Mouse (Mus musculus): ENCODE measurements at regions not wholly inside any gene's neighbourhood (a gene's known extent, or its start where the extent isn't known, plus 50 kb on each side); places are given as distances from the start of the nearest gene placed in this dataset.

DNA sequence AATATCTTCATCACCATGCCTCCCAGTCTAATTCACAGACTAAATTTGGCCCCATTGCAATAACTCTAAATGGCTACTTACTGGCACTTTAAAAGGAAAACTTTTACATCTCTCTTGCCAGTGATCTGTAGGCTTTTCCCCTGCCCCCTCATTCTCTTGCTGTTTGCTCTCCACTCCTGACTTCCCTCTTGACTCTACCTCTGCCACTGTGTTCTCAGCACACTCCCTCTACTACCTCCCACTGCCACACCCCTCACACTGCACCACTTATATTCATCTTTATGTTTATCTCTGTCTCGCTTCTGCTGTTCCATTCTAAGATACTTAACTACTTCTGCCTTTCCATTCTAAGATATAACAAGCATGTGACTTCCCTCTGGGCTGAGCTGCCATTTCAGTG, 141.4 kb upstream of the Rnf32 start:
- Histone ChIP-seq H3K27ac (ENCODE audit: insufficient read depth, low read depth, low read length) (no peak overlapping the region), H3K4me1 (ENCODE audit: control insufficient read depth, insufficient read depth, low read length) (no peaks in the 10 kb centered on the region), H3K4me3 (ENCODE audit: insufficient read depth, low read depth, low read length) (no peak overlapping the region)
- no peak for TF ChIP-seq POLR2A (IDR thresholded peaks at IDR 0.05; ENCODE audit: insufficient read depth, low read depth, low read length)
- TF ChIP-seq CTCF (IDR thresholded peaks at IDR 0.05; ENCODE audit: insufficient read depth, low read depth, low read length) = no peak
- WGBS = 91% methylated on average over 1 of the region's 1 CpGs

DNA sequence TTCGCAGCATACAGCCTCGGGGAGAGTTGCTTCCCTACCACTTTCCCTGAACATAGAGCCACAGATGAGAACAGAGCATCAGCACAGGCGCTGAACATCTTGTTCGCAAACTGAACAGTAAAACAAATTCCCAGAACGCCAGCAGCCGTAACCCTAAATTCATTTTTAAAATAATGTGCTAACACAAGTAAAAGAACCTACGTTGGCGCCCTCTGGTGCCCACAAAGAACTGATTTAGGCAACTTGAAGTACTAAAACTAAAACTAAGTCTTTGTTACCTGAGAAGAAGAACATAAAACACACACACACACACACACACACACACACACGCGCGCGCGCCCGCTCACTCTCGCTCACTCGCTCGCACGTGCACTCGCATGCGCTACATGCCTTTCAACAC, 159.2 kb upstream of the Rnf32 start:
- H3K4me1 ChIP-seq (ENCODE audit: control insufficient read depth, insufficient read depth, low read length) = no peaks in the 10 kb centered on the region
- no peak overlapping the region for H3K4me3 ChIP-seq (ENCODE audit: insufficient read depth, low read depth, low read length)
- no peak overlapping the region for H3K27ac ChIP-seq (ENCODE audit: insufficient read depth, low read depth, low read length)
- WGBS = 70% methylated on average over 20 of the region's 20 CpGs
- no peak for TF ChIP-seq CTCF (IDR thresholded peaks at IDR 0.05; ENCODE audit: insufficient read depth, low read depth, low read length)
- no peak for TF ChIP-seq POLR2A (IDR thresholded peaks at IDR 0.05; ENCODE audit: insufficient read depth, low read depth, low read length)

DNA sequence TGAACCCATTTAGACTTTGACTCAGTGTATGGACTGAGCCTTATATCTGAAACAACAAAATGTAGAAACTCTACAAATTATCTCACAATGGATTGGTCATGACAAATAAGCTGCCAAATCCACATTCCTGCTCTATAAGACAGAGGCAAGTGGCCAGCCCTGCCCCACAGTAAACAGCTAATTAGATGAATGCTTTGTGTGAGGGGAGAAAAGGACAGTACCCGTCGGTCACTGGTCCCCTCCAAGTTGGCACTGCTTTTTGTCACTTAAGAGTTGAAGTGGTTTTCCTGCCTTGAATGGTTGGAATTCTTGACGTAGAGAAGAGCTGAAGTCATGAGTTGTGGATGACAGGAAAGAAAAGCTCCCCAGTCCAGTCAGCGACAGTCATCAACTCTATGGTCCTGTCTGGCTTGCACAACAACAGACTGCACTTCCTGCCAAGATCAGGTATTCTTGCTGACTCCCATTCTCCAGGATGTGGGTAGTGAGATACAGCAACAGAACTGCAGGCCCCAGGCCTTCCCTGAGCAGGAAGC, 162.3 kb upstream of the Rnf32 start:
- 65% methylated on average over 4 of the region's 4 CpGs for WGBS
- H3K27ac ChIP-seq (ENCODE audit: insufficient read depth, low read depth, low read length) = no peak overlapping the region
- no peak overlapping the region for H3K4me3 ChIP-seq (ENCODE audit: insufficient read depth, low read depth, low read length)
- H3K4me1 ChIP-seq (ENCODE audit: control insufficient read depth, insufficient read depth, low read length) = no peaks in the 10 kb centered on the region
- no peak for TF ChIP-seq POLR2A (IDR thresholded peaks at IDR 0.05; ENCODE audit: insufficient read depth, low read depth, low read length)
- TF ChIP-seq CTCF (IDR thresholded peaks at IDR 0.05; ENCODE audit: insufficient read depth, low read depth, low read length) = no peak

DNA sequence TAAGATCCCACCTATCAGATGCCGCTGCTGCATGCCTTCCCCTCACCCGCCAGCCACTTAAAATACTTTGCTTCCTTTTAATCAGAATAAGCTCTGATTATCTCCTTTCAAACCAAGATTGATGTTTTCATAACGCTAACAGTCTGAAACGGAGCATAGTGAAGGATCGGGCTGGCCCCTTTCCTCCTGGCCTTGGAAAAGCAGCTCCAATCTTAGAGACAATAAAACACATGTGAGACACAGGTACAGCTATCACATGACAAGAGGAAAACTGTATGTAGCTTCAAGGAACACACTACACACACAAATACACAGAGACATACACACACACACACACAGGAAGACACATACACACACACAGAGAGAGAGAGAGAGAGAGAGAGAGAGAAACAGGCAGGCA, 165.3 kb upstream of the Rnf32 start:
- H3K4me3 ChIP-seq (ENCODE audit: insufficient read depth, low read depth, low read length) = no peak overlapping the region
- TF ChIP-seq CTCF (IDR thresholded peaks at IDR 0.05; ENCODE audit: insufficient read depth, low read depth, low read length) (no peak), POLR2A (IDR thresholded peaks at IDR 0.05; ENCODE audit: insufficient read depth, low read depth, low read length) (no peak)
- 61% methylated on average over 5 of the region's 5 CpGs for WGBS
- no peaks in the 10 kb centered on the region for H3K4me1 ChIP-seq (ENCODE audit: control insufficient read depth, insufficient read depth, low read length)
- H3K27ac ChIP-seq (ENCODE audit: insufficient read depth, low read depth, low read length) = no peak overlapping the region

DNA sequence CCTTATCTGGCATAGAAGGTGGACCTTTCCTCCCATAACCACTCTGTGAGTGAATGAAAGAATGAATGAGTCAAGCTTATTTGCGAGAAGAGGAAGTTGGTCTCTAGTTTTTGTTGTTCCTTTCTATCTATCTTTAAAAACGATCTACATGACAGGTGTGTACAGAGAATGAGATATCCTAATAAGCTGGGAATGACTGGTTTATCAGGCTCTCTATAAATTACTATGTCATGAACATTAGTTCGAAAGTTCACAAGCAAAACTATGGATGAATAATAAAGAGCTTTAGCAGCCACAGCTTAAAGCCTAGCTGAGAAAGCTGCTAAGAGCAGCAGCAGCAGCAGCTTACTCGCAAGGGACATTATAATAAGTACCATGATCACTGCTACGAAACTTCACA, 165.8 kb upstream of the Rnf32 start:
- H3K27ac ChIP-seq (ENCODE audit: insufficient read depth, low read depth, low read length) = no peak overlapping the region
- no peak for TF ChIP-seq CTCF (IDR thresholded peaks at IDR 0.05; ENCODE audit: insufficient read depth, low read depth, low read length)
- no peak for TF ChIP-seq POLR2A (IDR thresholded peaks at IDR 0.05; ENCODE audit: insufficient read depth, low read depth, low read length)
- WGBS = 76% methylated on average over 5 of the region's 5 CpGs
- H3K4me3 ChIP-seq (ENCODE audit: insufficient read depth, low read depth, low read length) = no peak overlapping the region
- no peaks in the 10 kb centered on the region for H3K4me1 ChIP-seq (ENCODE audit: control insufficient read depth, insufficient read depth, low read length)

DNA sequence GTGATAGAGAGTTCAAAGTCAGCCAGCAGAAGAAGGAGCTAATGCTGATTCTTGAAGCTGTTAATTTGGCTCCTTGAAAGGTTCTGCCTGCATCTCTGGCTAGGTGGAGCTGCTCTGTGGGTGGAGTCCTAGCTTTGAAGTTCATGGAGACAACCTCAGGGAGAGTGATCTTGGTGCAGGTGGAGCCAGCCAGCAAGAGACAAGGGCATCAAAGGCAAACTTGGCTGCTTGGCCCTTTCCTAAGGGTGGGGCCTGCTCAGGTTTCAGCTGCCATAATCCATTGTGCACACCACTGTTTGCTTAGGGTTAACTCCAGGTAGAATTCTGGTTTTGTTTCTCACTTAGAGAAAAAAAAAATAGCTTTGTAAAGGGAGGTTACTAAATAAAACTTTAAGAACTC, 170.7 kb upstream of the Rnf32 start:
- no peak overlapping the region for H3K27ac ChIP-seq (ENCODE audit: insufficient read depth, low read depth, low read length)
- H3K4me1 ChIP-seq (ENCODE audit: control insufficient read depth, insufficient read depth, low read length) = no peaks in the 10 kb centered on the region
- no peak for TF ChIP-seq POLR2A (IDR thresholded peaks at IDR 0.05; ENCODE audit: insufficient read depth, low read depth, low read length)
- no peak for TF ChIP-seq CTCF (IDR thresholded peaks at IDR 0.05; ENCODE audit: insufficient read depth, low read depth, low read length)
- H3K4me3 ChIP-seq (ENCODE audit: insufficient read depth, low read depth, low read length) = no peak overlapping the region

DNA sequence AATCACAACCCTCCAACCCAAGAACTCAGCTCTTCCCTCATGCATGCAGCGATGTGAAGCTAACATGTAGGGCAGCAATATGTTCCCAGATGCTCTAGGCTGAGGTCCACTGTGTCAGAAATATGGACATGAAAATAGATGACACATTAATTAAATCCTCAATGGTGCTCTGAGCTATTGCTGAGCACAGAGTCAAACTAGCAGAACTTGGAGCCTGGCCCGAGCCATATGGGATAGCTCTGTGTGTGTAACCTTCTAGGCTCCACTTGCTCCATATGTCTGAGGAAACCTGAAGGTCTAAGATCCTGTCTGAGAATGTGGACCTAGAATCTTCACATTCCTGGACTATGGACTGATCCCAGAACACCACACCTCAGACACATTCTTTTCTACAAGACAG, 203.0 kb upstream of the Rnf32 start:
- H3K4me3 ChIP-seq (ENCODE audit: insufficient read depth, low read depth, low read length) = no peak overlapping the region
- TF ChIP-seq POLR2A (IDR thresholded peaks at IDR 0.05; ENCODE audit: insufficient read depth, low read depth, low read length) (no peak), CTCF (IDR thresholded peaks at IDR 0.05; ENCODE audit: insufficient read depth, low read depth, low read length) (no peak)
- WGBS = 95% methylated on average over 2 of the region's 2 CpGs
- no peaks in the 10 kb centered on the region for H3K4me1 ChIP-seq (ENCODE audit: control insufficient read depth, insufficient read depth, low read length)
- H3K27ac ChIP-seq (ENCODE audit: insufficient read depth, low read depth, low read length) = no peak overlapping the region

DNA sequence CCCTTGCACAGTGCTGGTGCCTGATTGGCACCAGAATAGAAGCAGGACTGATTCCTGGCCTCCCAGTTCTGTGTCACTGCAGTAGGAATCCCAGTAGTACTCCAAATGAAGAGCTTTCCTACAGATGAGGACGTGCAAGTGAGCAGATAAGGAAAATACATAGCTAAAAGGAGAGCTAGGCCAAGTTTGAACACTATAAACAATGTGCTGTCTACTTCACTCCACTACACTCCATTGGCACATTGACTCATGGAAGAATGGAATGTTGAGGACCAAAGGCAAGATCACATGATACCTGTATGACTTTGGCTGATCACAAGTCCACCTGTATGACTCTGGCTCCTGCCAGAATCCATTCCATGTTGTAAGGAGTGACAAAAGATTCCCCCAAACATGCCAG, 215.9 kb upstream of the Rnf32 start:
- TF ChIP-seq CTCF (IDR thresholded peaks at IDR 0.05; ENCODE audit: insufficient read depth, low read depth, low read length) (no peak), POLR2A (IDR thresholded peaks at IDR 0.05; ENCODE audit: insufficient read depth, low read depth, low read length) (no peak)
- H3K4me3 ChIP-seq (ENCODE audit: insufficient read depth, low read depth, low read length) = no peak overlapping the region
- 66% methylated on average over 1 of the region's 1 CpGs for WGBS
- H3K4me1 ChIP-seq (ENCODE audit: control insufficient read depth, insufficient read depth, low read length) = no peaks in the 10 kb centered on the region
- H3K27ac ChIP-seq (ENCODE audit: insufficient read depth, low read depth, low read length) = no peak overlapping the region

DNA sequence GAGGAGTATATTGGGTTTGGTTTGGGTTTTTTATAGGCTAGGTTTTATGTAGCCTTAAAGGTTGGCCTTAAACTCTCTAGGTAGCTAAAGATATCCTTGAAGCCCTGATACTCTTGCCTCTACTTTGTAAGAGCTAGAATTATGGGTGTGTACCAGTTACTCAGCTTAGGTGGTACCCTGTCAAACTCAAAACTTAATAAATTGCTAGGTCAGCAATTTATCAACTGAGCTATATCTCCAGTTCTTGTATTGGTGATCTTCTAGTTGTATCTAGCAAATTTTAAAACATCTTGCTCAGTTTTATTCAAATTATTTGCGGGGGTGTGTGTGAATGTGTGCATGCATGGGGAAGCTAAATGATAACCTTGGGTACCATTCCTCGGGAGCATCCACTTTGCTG, 225.4 kb upstream of the Rnf32 start:
- WGBS = 73% methylated on average over 2 of the region's 2 CpGs
- H3K27ac ChIP-seq (ENCODE audit: insufficient read depth, low read depth, low read length) = no peak overlapping the region

DNA sequence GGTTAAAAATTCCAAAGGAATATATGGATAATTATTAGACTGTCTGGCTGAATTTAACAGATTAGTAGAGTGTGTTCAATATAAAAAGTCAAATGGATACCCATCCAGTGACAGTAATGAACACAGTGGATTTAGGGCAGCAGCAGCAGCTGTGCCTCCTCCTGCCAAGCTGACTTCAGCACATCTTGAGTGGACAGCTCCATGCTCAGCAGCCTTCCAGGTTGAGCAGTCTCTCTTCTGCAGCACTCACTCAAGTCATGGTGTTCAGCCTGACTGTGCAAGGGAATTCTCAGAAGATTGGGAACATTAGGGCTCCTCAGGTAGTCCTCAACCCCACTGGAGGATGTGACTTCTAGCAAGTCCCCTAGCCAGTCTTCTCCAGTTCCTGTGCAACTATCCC, 240.8 kb upstream of the Rnf32 start:
- no peak for TF ChIP-seq CTCF (IDR thresholded peaks at IDR 0.05; ENCODE audit: insufficient read depth, low read depth, low read length)
- TF ChIP-seq POLR2A (IDR thresholded peaks at IDR 0.05; ENCODE audit: insufficient read depth, low read depth, low read length) = no peak
- no peaks in the 10 kb centered on the region for H3K4me1 ChIP-seq (ENCODE audit: control insufficient read depth, insufficient read depth, low read length)
- no peak overlapping the region for H3K4me3 ChIP-seq (ENCODE audit: insufficient read depth, low read depth, low read length)
- no peak overlapping the region for H3K27ac ChIP-seq (ENCODE audit: insufficient read depth, low read depth, low read length)

More for the DNA sequence above, 225.4 kb upstream of the Rnf32 start:
- Histone ChIP-seq H3K4me3 (ENCODE audit: insufficient read depth, low read depth, low read length) (no peak overlapping the region), H3K4me1 (ENCODE audit: control insufficient read depth, insufficient read depth, low read length) (no peaks in the 10 kb centered on the region)
- TF ChIP-seq CTCF (IDR thresholded peaks at IDR 0.05; ENCODE audit: insufficient read depth, low read depth, low read length) = no peak
- no peak for TF ChIP-seq POLR2A (IDR thresholded peaks at IDR 0.05; ENCODE audit: insufficient read depth, low read depth, low read length)

Measured in olfactory bulb, adult 2 months (tissue).